Mouse (Mus musculus) megakaryocyte, embryonic 14.5 days (primary cell): ENCODE data around the gene Cry2.

Source experiments
- FLI1 ChIP-seq: IDR thresholded peaks from 2 replicates; pipeline ENCODE4 v1.6.1; 2012; ENCODE audit warnings: low read length, inconsistent platforms, mixed read lengths
- GATA1 ChIP-seq: IDR thresholded peaks from 3 replicates; pipeline ENCODE4 v1.6.1; 2012; ENCODE audit warnings: mixed read lengths, low read length, inconsistent platforms, borderline replicate concordance

DNA sequence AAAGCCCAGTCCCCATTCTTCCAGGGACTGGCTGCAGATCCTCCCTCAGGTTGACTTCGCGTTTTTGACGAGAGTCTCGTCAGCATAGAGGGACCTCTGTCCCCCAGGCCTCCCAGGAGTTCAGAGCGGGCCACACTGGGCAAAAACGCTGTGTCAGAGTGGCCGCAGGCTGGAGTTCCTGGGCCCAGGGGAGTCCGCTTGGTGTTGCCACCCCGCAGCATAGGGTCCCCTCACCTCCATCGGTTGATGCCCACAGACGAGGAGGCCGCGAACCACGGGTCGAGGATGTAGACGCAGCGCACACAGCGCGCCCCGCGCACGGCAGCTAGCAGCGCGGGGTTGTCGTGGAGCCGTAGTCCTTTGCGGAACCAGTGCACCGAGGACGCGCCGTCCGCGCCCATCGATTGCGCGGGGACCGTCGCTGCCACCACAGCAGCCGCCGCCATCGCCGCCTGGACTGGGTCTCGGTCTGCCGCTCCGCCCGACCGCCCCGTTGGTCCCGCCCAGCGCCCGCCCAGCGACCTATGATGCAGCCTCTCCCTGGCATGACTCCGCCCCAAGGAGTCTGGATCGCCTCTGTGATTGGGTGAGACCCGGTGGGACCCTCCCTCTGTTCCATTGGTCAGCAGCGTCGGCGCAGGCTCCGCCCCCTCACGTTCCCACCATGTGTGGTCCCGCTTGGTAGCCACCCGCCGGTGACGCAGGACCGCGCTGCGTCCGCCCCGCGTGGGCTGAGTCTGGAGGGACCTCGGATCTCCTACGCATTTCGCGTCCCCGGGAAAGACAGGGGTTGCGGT is at the start of gene Cry2:
- TF ChIP-seq GATA1 (no peak), FLI1 (no peak)
